Mouse (Mus musculus): ENCODE data around the gene Csf1. TPM values are rescaled to one million over a fixed set of nuclear protein-coding genes. Genes with fewer than 3 reads are reported as not detected.

Gene Csf1
- total RNA-seq, 2 experiments from 2014 or later, result 6.6 to 8.4 TPM

GRCm38 (mm10) chr3:107707239-107707638 is 53.0 kb downstream of the Csf1 start:
- no peak for DNase-seq (ENCODE audit: low spot score)

- DNase-seq (ENCODE audit: low spot score), result no peak
These were observed 54.1 kb downstream of the Csf1 start for GRCm38 (mm10) chr3:107706164-107706563.

- DNase-seq (ENCODE audit: low spot score), result no peak
These were observed 55.9 kb downstream of the Csf1 start for GRCm38 (mm10) chr3:107704371-107704705.

GRCm38 (mm10) chr3:107703675-107704370 is 56.4 kb downstream of the Csf1 start:
- peak; percentile 77 for DNase-seq (ENCODE audit: low spot score)

- DNase-seq (ENCODE audit: low spot score), result no peak
These were observed 58.4 kb downstream of the Csf1 start for GRCm38 (mm10) chr3:107701767-107702394.

- no peak for DNase-seq (ENCODE audit: low spot score)
These were observed 59.6 kb downstream of the Csf1 start for GRCm38 (mm10) chr3:107700625-107701024.

GRCm38 (mm10) chr3:107696910-107697309 is 63.4 kb downstream of the Csf1 start:
- DNase-seq (ENCODE audit: low spot score), result no peak

- DNase-seq (ENCODE audit: low spot score), result peak; percentile 99
These were observed 64.1 kb downstream of the Csf1 start, which contains the start of gene Ahcyl1 for GRCm38 (mm10) chr3:107695948-107696881. Gene Ahcyl1, minus strand, starts transcription at chr3:107696560.

GRCm38 (mm10) chr3:107695219-107695947 is 64.9 kb downstream of the Csf1 start:
- no peak for DNase-seq (ENCODE audit: low spot score)

- no peak for DNase-seq (ENCODE audit: low spot score)
These were observed 65.9 kb downstream of the Csf1 start for GRCm38 (mm10) chr3:107694256-107694900.

Other genes with a start within 250 kb of the Csf1 start
- 1 to 10 TPM; 1.0 to 2.3 TPM for gene Slc6a17, start 242.5 kb downstream of the Csf1 start, total RNA-seq (2021)
- not detected for gene Ubl4b, start 205.4 kb downstream of the Csf1 start, total RNA-seq (2021)
- gene Alx3, start 165.4 kb downstream of the Csf1 start, total RNA-seq (2021), result not detected
- not detected for gene Gm10961, start 129.1 kb downstream of the Csf1 start, total RNA-seq (2021)
- gene Strip1, start 128.8 kb downstream of the Csf1 start, total RNA-seq (2021), result 10 to 100 TPM; 15.1 to 17.9 TPM
- 10 to 100 TPM; 25.0 to 30.9 TPM for gene Ahcyl1, start 63.9 kb downstream of the Csf1 start, total RNA-seq (2021)
- gene Eps8l3, start 116.8 kb upstream of the Csf1 start, total RNA-seq (2021), result not detected
- gene Gstm5, start 135.4 kb upstream of the Csf1 start, total RNA-seq (2021), result 10 to 100 TPM; 86.9 to 93.2 TPM
- 10 to 100 TPM; 12.8 to 14.7 TPM for gene Gstm7, start 171.3 kb upstream of the Csf1 start, total RNA-seq (2021)
- gene Gstm6, start 183.3 kb upstream of the Csf1 start, total RNA-seq (2021), result under 1 TPM; 0.45 to 0.46 TPM
- gene Gstm3, start 208.8 kb upstream of the Csf1 start, total RNA-seq (2021), result not detected
- 100 to 1,000 TPM in 1 of 2 experiments, 10 to 100 TPM in 1; 95.2 to 129 TPM for gene Gstm2, start 226.0 kb upstream of the Csf1 start, total RNA-seq (2021)

Data from gastrocnemius, adult 18-20 months (tissue).